Mouse (Mus musculus) large intestine, adult 2 months (tissue): ENCODE measurements around the gene Gstt4. TPM values are rescaled to one million over a fixed set of nuclear protein-coding genes. Genes with fewer than 3 reads are reported as not detected.
"Not testable (repeated sequence)": the region's sequence is repeated elsewhere in the genome, so short reads cannot be mapped to it uniquely, and the experiment has no call there.

ENCODE experiments used
- DNase-seq: peaks from one replicate; pipeline ENCODE4 v3.0.0-alpha.2; 2012; ENCODE audit warnings: low read depth, low spot score
- WGBS: fragments of 180-500 bp; shearing (Covaris S2); methylation state at CpG from one replicate; pipeline ENCODE4 v1.1.7; 2018; 5-methylcytosine and 5-hydroxymethylcytosine counted together
- polyA plus RNA-seq: library from polyadenylated mRNA; depleted of rRNA; stranded (reverse); fragments of >200 nt; gene quantifications from 2 replicates; pipeline ENCODE4 v1.2.3, GENCODE M21; 2012

Gstt4 gene
- polyA plus RNA-seq, 1 experiment, result not detected

- DNase-seq, result no peak
Measured at GRCm38 (mm10) chr10:75797619-75798175, 24.6 kb downstream of the Gstt4 start.

GRCm38 (mm10) chr10:75796731-75797516, 25.4 kb downstream of the Gstt4 start:
- 47% methylated on average over 11 of the region's 11 CpGs for WGBS
- DNase-seq, result no peak

More at GRCm38 (mm10) chr10:75797619-75798175, 24.6 kb downstream of the Gstt4 start:
- WGBS, result 1% methylated on average over 12 of the region's 12 CpGs

- DNase-seq, result no peak
- WGBS, result 14% methylated on average over 3 of the region's 3 CpGs
Measured at GRCm38 (mm10) chr10:75794880-75795279, 27.5 kb downstream of the Gstt4 start.

- no peak for DNase-seq
- WGBS, result 30% methylated on average over 7 of the region's 7 CpGs
Measured at GRCm38 (mm10) chr10:75790773-75791172, 31.6 kb downstream of the Gstt4 start.

- WGBS, result 41% methylated on average over 5 of the region's 5 CpGs
- no peak for DNase-seq
Measured at GRCm38 (mm10) chr10:75789841-75790240, 32.5 kb downstream of the Gstt4 start.

- 75% methylated on average over 6 of the region's 6 CpGs for WGBS
- DNase-seq, result no peak
Measured at GRCm38 (mm10) chr10:75789081-75789735, 33.1 kb downstream of the Gstt4 start.

GRCm38 (mm10) chr10:75788277-75788676, 34.1 kb downstream of the Gstt4 start:
- WGBS, result 94% methylated on average over 8 of the region's 8 CpGs
- DNase-seq, result no peak

- 72% methylated on average over 1 of the region's 1 CpGs for WGBS
Measured at GRCm38 (mm10) chr10:75785442-75785841, 36.9 kb downstream of the Gstt4 start.

GRCm38 (mm10) chr10:75780769-75781578, 41.4 kb downstream of the Gstt4 start, which contains the start of the genes Gm20441 and Gstt3:
TSS of gene Gm20441 (minus strand) at chr10:75780954.
TSS of gene Gstt3 (minus strand) at chr10:75781414.
- DNase-seq, result peak; percentile 93

More at GRCm38 (mm10) chr10:75785442-75785841, 36.9 kb downstream of the Gstt4 start:
- DNase-seq, result no peak

GRCm38 (mm10) chr10:75779206-75780174, 42.9 kb downstream of the Gstt4 start:
- no peak for DNase-seq
- 28% methylated on average over 15 of the region's 15 CpGs for WGBS

More at GRCm38 (mm10) chr10:75780769-75781578, 41.4 kb downstream of the Gstt4 start, which contains the start of the genes Gm20441 and Gstt3:
- under 1% methylated on average over 28 of the region's 28 CpGs for WGBS

GRCm38 (mm10) chr10:75777885-75778284, 44.5 kb downstream of the Gstt4 start:
- no peak for DNase-seq
- 98% methylated on average over 2 of the region's 2 CpGs for WGBS

GRCm38 (mm10) chr10:75776562-75776961, 45.8 kb downstream of the Gstt4 start:
- DNase-seq, result no peak
- 93% methylated on average over 6 of the region's 6 CpGs for WGBS

GRCm38 (mm10) chr10:75774587-75774986, 47.8 kb downstream of the Gstt4 start:
- no peak for DNase-seq
- WGBS, result 92% methylated on average over 9 of the region's 9 CpGs

GRCm38 (mm10) chr10:75774102-75774501, 48.2 kb downstream of the Gstt4 start:
- WGBS, result 84% methylated on average over 5 of the region's 5 CpGs
- DNase-seq, result no peak

GRCm38 (mm10) chr10:75772795-75773664, 49.3 kb downstream of the Gstt4 start, which contains the start of gene Ddt:
TSS of gene Ddt (minus strand) at chr10:75773414.
- peak; percentile 93 for DNase-seq
- under 1% methylated on average over 47 of the region's 47 CpGs for WGBS

GRCm38 (mm10) chr10:75767756-75768155, 54.6 kb downstream of the Gstt4 start:
- WGBS, result 37% methylated on average over 5 of the region's 5 CpGs
- not testable (repeated sequence) for DNase-seq

GRCm38 (mm10) chr10:75766856-75767255, 55.5 kb downstream of the Gstt4 start:
- 80% methylated on average over 6 of the region's 6 CpGs for WGBS
- no peak for DNase-seq
